Mouse (Mus musculus): Measurements from ENCODE around the gene Syngap1. TPM values are rescaled to one million over a fixed set of nuclear protein-coding genes. Genes with fewer than 3 reads are reported as not detected.
"Not testable (repeated sequence)": the region's sequence is repeated elsewhere in the genome, so short reads cannot be mapped to it uniquely, and the experiment has no call there.

Syngap1 gene
- polyA plus RNA-seq, 1 experiment: 109 TPM

- no peaks in the 10 kb centered on the region for H3K36me3 ChIP-seq (ENCODE audit: control insufficient read depth, insufficient read depth, low read length)
- H3K27ac ChIP-seq (ENCODE audit: control insufficient read depth, insufficient read depth, low read depth, low read length): peak overlapping the region; percentile 10; the same call in 1 of the 2 replicates
- H3K27me3 ChIP-seq (ENCODE audit: control insufficient read depth, insufficient read depth, low read length): no peaks in the 10 kb centered on the region
- TF ChIP-seq CTCF (IDR thresholded peaks at IDR 0.05; ENCODE audit: control insufficient read depth, insufficient read depth, insufficient replicate concordance, low read depth, low read length) (no peak), POLR2A (IDR thresholded peaks at IDR 0.05; ENCODE audit: control insufficient read depth, low read depth, low read length) (no peak)
- H3K4me1 ChIP-seq (ENCODE audit: control insufficient read depth, insufficient read depth, low read length): peaks cover 2% of the 10 kb centered on the region
- H3K4me3 ChIP-seq (ENCODE audit: control insufficient read depth, low read depth, low read length): no peak overlapping the region
These were observed 25.8 kb upstream of the Syngap1 start for GRCm38 (mm10) chr17:26915248-26915647.

GRCm38 (mm10) chr17:26916711-26917482 is 24.2 kb upstream of the Syngap1 start, which contains the start of gene Kifc5b:
Kifc5b (plus strand) TSS chr17:26917091.
- TF ChIP-seq POLR2A (IDR thresholded peaks at IDR 0.05; ENCODE audit: control insufficient read depth, low read depth, low read length) (peak; percentile 41; the same call in 1 of the 2 replicates), CTCF (IDR thresholded peaks at IDR 0.05; ENCODE audit: control insufficient read depth, insufficient read depth, insufficient replicate concordance, low read depth, low read length) (peak; percentile 100)
- H3K4me1 ChIP-seq (ENCODE audit: control insufficient read depth, insufficient read depth, low read length): peaks cover 2% of the 10 kb centered on the region
- peak within 1 kb of the TSS; percentile 87 for H3K27ac ChIP-seq (ENCODE audit: control insufficient read depth, insufficient read depth, low read depth, low read length)
- H3K27me3 ChIP-seq (ENCODE audit: control insufficient read depth, insufficient read depth, low read length): no peaks in the 10 kb centered on the region
- no peaks in the 10 kb centered on the region for H3K36me3 ChIP-seq (ENCODE audit: control insufficient read depth, insufficient read depth, low read length)
- peak within 1 kb of the TSS; percentile 85 for H3K4me3 ChIP-seq (ENCODE audit: control insufficient read depth, low read depth, low read length)

GRCm38 (mm10) chr17:26917560-26917959 is 23.5 kb upstream of the Syngap1 start:
- peak overlapping the region; percentile 85 for H3K4me3 ChIP-seq (ENCODE audit: control insufficient read depth, low read depth, low read length)
- H3K27ac ChIP-seq (ENCODE audit: control insufficient read depth, insufficient read depth, low read depth, low read length): peak overlapping the region; percentile 87
- not testable (repeated sequence) for H3K27me3 ChIP-seq (ENCODE audit: control insufficient read depth, insufficient read depth, low read length); H3K4me1 ChIP-seq (ENCODE audit: control insufficient read depth, insufficient read depth, low read length); H3K36me3 ChIP-seq (ENCODE audit: control insufficient read depth, insufficient read depth, low read length)

GRCm38 (mm10) chr17:26918343-26918742 is 22.7 kb upstream of the Syngap1 start:
- no peak overlapping the region for H3K27ac ChIP-seq (ENCODE audit: control insufficient read depth, insufficient read depth, low read depth, low read length)
- TF ChIP-seq CTCF (IDR thresholded peaks at IDR 0.05; ENCODE audit: control insufficient read depth, insufficient read depth, insufficient replicate concordance, low read depth, low read length): no peak
- H3K27me3 ChIP-seq (ENCODE audit: control insufficient read depth, insufficient read depth, low read length): no peaks in the 10 kb centered on the region
- no peaks in the 10 kb centered on the region for H3K36me3 ChIP-seq (ENCODE audit: control insufficient read depth, insufficient read depth, low read length)
- peak overlapping the region; percentile 7; the same call in 1 of the 2 replicates for H3K4me3 ChIP-seq (ENCODE audit: control insufficient read depth, low read depth, low read length)
- peaks cover 2% of the 10 kb centered on the region for H3K4me1 ChIP-seq (ENCODE audit: control insufficient read depth, insufficient read depth, low read length)

- not testable (repeated sequence) for H3K36me3 ChIP-seq (ENCODE audit: control insufficient read depth, insufficient read depth, low read length); H3K27ac ChIP-seq (ENCODE audit: control insufficient read depth, insufficient read depth, low read depth, low read length); H3K4me3 ChIP-seq (ENCODE audit: control insufficient read depth, low read depth, low read length); H3K27me3 ChIP-seq (ENCODE audit: control insufficient read depth, insufficient read depth, low read length); H3K4me1 ChIP-seq (ENCODE audit: control insufficient read depth, insufficient read depth, low read length)
These were observed 21.5 kb upstream of the Syngap1 start for GRCm38 (mm10) chr17:26919516-26919915.

- H3K4me3 ChIP-seq (ENCODE audit: control insufficient read depth, low read depth, low read length); H3K27me3 ChIP-seq (ENCODE audit: control insufficient read depth, insufficient read depth, low read length); H3K27ac ChIP-seq (ENCODE audit: control insufficient read depth, insufficient read depth, low read depth, low read length); H3K4me1 ChIP-seq (ENCODE audit: control insufficient read depth, insufficient read depth, low read length); H3K36me3 ChIP-seq (ENCODE audit: control insufficient read depth, insufficient read depth, low read length): not testable (repeated sequence)
These were observed 18.7 kb upstream of the Syngap1 start for GRCm38 (mm10) chr17:26922368-26922767.

- not testable (repeated sequence) for H3K4me1 ChIP-seq (ENCODE audit: control insufficient read depth, insufficient read depth, low read length); H3K4me3 ChIP-seq (ENCODE audit: control insufficient read depth, low read depth, low read length); H3K27me3 ChIP-seq (ENCODE audit: control insufficient read depth, insufficient read depth, low read length); H3K27ac ChIP-seq (ENCODE audit: control insufficient read depth, insufficient read depth, low read depth, low read length); H3K36me3 ChIP-seq (ENCODE audit: control insufficient read depth, insufficient read depth, low read length)
These were observed 15.6 kb upstream of the Syngap1 start for GRCm38 (mm10) chr17:26925414-26925813.

GRCm38 (mm10) chr17:26931795-26932194 is 9.3 kb upstream of the Syngap1 start:
- not testable (repeated sequence) for H3K27me3 ChIP-seq (ENCODE audit: control insufficient read depth, insufficient read depth, low read length)

More at GRCm38 (mm10) chr17:26931795-26932194, 9.3 kb upstream of the Syngap1 start:
- peaks cover 16% of the 10 kb centered on the region for H3K4me1 ChIP-seq (ENCODE audit: control insufficient read depth, insufficient read depth, low read length)
- not testable (repeated sequence) for H3K4me3 ChIP-seq (ENCODE audit: control insufficient read depth, low read depth, low read length); H3K27ac ChIP-seq (ENCODE audit: control insufficient read depth, insufficient read depth, low read depth, low read length); H3K36me3 ChIP-seq (ENCODE audit: control insufficient read depth, insufficient read depth, low read length)
- peak; percentile 23; the same call in 1 of the 2 replicates for TF ChIP-seq CTCF (IDR thresholded peaks at IDR 0.05; ENCODE audit: control insufficient read depth, insufficient read depth, insufficient replicate concordance, low read depth, low read length)

All from testis, adult 2 months (tissue).